ENCODE assay signal across 8 mouse cellular contexts in the genomic region with DNA sequence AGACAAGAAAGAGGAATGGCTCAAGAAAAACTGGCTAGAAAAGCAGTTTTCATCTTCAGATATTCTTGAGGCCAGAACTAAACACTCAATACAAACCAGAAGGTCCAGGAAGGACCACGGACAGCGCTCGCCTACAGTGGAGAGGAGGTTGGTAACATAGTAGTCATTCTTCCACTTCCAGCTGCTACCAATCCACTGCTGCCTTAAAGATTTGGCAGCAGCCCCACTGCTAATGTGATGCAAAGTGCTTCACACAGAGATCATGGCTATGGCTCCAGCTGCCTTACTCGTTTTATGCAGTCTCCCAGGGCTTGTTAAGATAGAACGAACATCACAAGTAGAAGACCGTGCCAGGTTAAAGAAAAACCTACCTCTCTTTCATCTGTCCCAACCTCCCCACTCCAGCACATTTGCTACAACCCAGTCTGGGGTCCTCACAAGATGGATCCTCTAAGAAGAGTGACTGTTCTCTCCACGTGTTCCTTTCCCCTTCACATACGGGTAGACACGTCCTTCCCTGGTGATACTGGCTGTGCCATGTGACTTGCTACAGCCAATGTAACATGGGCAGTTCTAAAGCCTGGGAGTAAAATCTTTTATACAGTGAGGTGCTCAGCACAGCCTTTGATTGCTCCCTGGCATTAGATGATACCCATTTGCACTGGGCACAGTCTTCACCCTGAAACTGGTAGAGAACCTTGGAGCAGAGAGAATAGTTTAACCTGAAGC.
DNase-seq lines count a peak whose midpoint lies in the region; ATAC-seq and TF ChIP-seq lines count a peak whose summit lies in the region.

No protein-coding gene starts in this region.

- WGBS in lung, embryonic 16.5 days, result 34% methylated on average over 9 of the region's 9 CpGs
- WGBS in embryonic facial prominence, embryonic 14.5 days, result 23% methylated on average over 9 of the region's 9 CpGs
- WGBS in neural tube, embryonic 13.5 days, result 19% methylated on average over 9 of the region's 9 CpGs

- no peak overlapping the region for H3K27ac ChIP-seq in lung, embryonic 16.5 days (ENCODE audit: low read length)
- no peak overlapping the region for H3K27ac ChIP-seq in embryonic facial prominence, embryonic 14.5 days (replicated peaks; ENCODE audit: low read depth, low read length)
- H3K27ac ChIP-seq in left cerebral cortex, adult 2 months, result peak overlapping the region; percentile 24; the same call in 1 of the 2 replicates
- peak overlapping the region; percentile 67 for H3K27ac ChIP-seq in neural tube, embryonic 13.5 days (replicated peaks)

- no peak overlapping the region for H3K9ac ChIP-seq in lung, embryonic 16.5 days (ENCODE audit: low read length)
- no peak overlapping the region for H3K9ac ChIP-seq in embryonic facial prominence, embryonic 14.5 days (ENCODE audit: low read depth, low read length)
- H3K9ac ChIP-seq in neural tube, embryonic 13.5 days, result no peak overlapping the region

- H3K27me3 ChIP-seq in lung, embryonic 16.5 days (ENCODE audit: control insufficient read depth, insufficient read depth, low read depth, low read length), result no peaks in the 10 kb centered on the region
- H3K27me3 ChIP-seq in embryonic facial prominence, embryonic 14.5 days (replicated peaks; ENCODE audit: control insufficient read depth, insufficient read depth, low read length), result no peaks in the 10 kb centered on the region
- H3K27me3 ChIP-seq in neural tube, embryonic 13.5 days, result no peaks in the 10 kb centered on the region

- intact Hi-C loops in left cerebral cortex, adult 2 months (cut with DNase I), result loop anchor here (2.0 to 5.0 kb wide), 2 partner anchors 55 to 68 kb away; no protein-coding TSS in a partner anchor
- intact Hi-C loops in gastrocnemius, postnatal 36 days (cut with DNase I), result no loop called here

- ATAC-seq in lung, embryonic 16.5 days (ENCODE audit: low read depth), result peak; percentile 85
- ATAC-seq in embryonic facial prominence, embryonic 14.5 days (ENCODE audit: low read depth), result peak; percentile 76
- peak; percentile 71 for ATAC-seq in neural tube, embryonic 13.5 days (ENCODE audit: low read depth)

- no peaks in the 10 kb centered on the region for H3K36me3 ChIP-seq in lung, embryonic 16.5 days (ENCODE audit: control insufficient read depth, insufficient read depth, low read length)
- H3K36me3 ChIP-seq in embryonic facial prominence, embryonic 14.5 days (ENCODE audit: control insufficient read depth, insufficient read depth, low read length), result no peaks in the 10 kb centered on the region
- no peaks in the 10 kb centered on the region for H3K36me3 ChIP-seq in neural tube, embryonic 13.5 days

- no peak overlapping the region for H3K4me2 ChIP-seq in lung, embryonic 16.5 days (ENCODE audit: low read depth, low read length)
- no peak overlapping the region for H3K4me2 ChIP-seq in embryonic facial prominence, embryonic 14.5 days (ENCODE audit: low read depth, low read length)
- peak overlapping the region; percentile 26 for H3K4me2 ChIP-seq in neural tube, embryonic 13.5 days

- H3K4me3 ChIP-seq in lung, embryonic 16.5 days (ENCODE audit: low read length), result no peak overlapping the region
- no peak overlapping the region for H3K4me3 ChIP-seq in embryonic facial prominence, embryonic 14.5 days (ENCODE audit: low read depth, low read length)
- no peak overlapping the region for H3K4me3 ChIP-seq in left cerebral cortex, adult 2 months
- H3K4me3 ChIP-seq in neural tube, embryonic 13.5 days, result no peak overlapping the region

- TF ChIP-seq CTCF in left cerebral cortex, adult 2 months (IDR thresholded peaks at IDR 0.05), result no peak

- no peak for DNase-seq in lung, adult 18-20 months
- peak; percentile 86 for DNase-seq in embryonic facial prominence, embryonic 14.5 days (ENCODE audit: low spot score)
- peak in 1 of 2 experiments; percentile 42 for DNase-seq in left cerebral cortex, adult 2 months (ENCODE audit: extremely low spot score in 1 of 2, low spot score in 2 of 2)
- no peak for DNase-seq in gastrocnemius, postnatal 36 days
- DNase-seq in heart, adult 11 months, result no peak
- no peak for DNase-seq in layer of hippocampus, adult 9-10 months (ENCODE audit: low spot score)

- H3K4me1 ChIP-seq in lung, embryonic 16.5 days (replicated peaks; ENCODE audit: control insufficient read depth, insufficient read depth, low read length), result no peaks in the 10 kb centered on the region
- no peaks in the 10 kb centered on the region for H3K4me1 ChIP-seq in embryonic facial prominence, embryonic 14.5 days (ENCODE audit: control insufficient read depth, insufficient read depth, low read length)
- peaks cover 63% of the 10 kb centered on the region for H3K4me1 ChIP-seq in neural tube, embryonic 13.5 days (replicated peaks)

- H3K9me3 ChIP-seq in lung, embryonic 16.5 days (ENCODE audit: control insufficient read depth, low read length), result no peaks in the 10 kb centered on the region
- no peaks in the 10 kb centered on the region for H3K9me3 ChIP-seq in embryonic facial prominence, embryonic 14.5 days (ENCODE audit: control insufficient read depth, low read length)
- no peaks in the 10 kb centered on the region for H3K9me3 ChIP-seq in neural tube, embryonic 13.5 days

Comparison
In these comparisons a context has a peak if more than half of its experiments do, and no peak if none do; other contexts are left out.
1. H3K27ac ChIP-seq: peak in left cerebral cortex, adult 2 months (single experiment) and neural tube, embryonic 13.5 days (single experiment); none in lung, embryonic 16.5 days (single experiment) and embryonic facial prominence, embryonic 14.5 days (single experiment).
2. Peak in every context shown above with its lines, with median percentiles within 50 percentile points of each other: ATAC-seq.